Comparison of ENCODE assay signal across 26 mouse cellular contexts in genomic region chr5:86792249-86792648, GRCm38 (mm10). TPM values are rescaled to one million over a fixed set of nuclear protein-coding genes. Genes with fewer than 3 reads are reported as not detected.
"Had no signal": no experiment of that assay in that cellular context is flagged by ENCODE, and none has a peak within 500 bp of the region (broad histone marks: within the 10 kb centered on the region; RNA-seq: fewer than 3 reads in every experiment).

No protein-coding gene starts in this region.

- DNase-seq: left cerebral cortex, postnatal 4 days; liver; liver, embryonic 13.5 days; liver, postnatal 0 days; lung, adult 18-20 months; lung, adult 2 months; lung, postnatal 10 days; lung, postnatal 14 days; lung, postnatal 36 days; lung, postnatal 4 days; midbrain, embryonic 14.5 days had no signal

- ATAC-seq: liver, embryonic 12.5 days; lung, postnatal 0 days; midbrain, embryonic 13.5 days; midbrain, embryonic 15.5 days; midbrain, embryonic 16.5 days had no signal

RNA-seq across cellular contexts. Expression of gene Tmprss11e, which starts 46.6 kb away (rescaled TPM):
- total RNA-seq: left cerebral cortex, adult 8-10 months; left cerebral cortex, postnatal 10 days; left cerebral cortex, postnatal 14 days; left cerebral cortex, postnatal 25 days; left cerebral cortex, postnatal 36 days; left cerebral cortex, postnatal 4 days; liver, adult 2 months; megakaryocyte, adult 5-6 weeks; megakaryocyte-erythroid progenitor cell, adult 5-6 weeks; midbrain, postnatal 0 days; monocyte, adult 5-6 weeks had no signal
